Comparison of ENCODE assay signal across 8 mouse cellular contexts in genomic region chr13:93074147-93074641, GRCm38 (mm10).
DNase-seq lines count a peak whose midpoint lies in the region; ATAC-seq and TF ChIP-seq lines count a peak whose summit lies in the region.

No protein-coding gene starts in this region.

- intact Hi-C loops in heart, postnatal 10 days (cut with DNase I) = no loop called here

- no peaks in the 10 kb centered on the region; the same call in 1 of the 2 replicates for H3K9me3 ChIP-seq in heart, postnatal 0 days (replicated peaks; ENCODE audit: control insufficient read depth, low read length)
- H3K9me3 ChIP-seq in forebrain, postnatal 0 days (ENCODE audit: low read length) = no peaks in the 10 kb centered on the region

- ATAC-seq in heart, postnatal 0 days (ENCODE audit: insufficient read depth, low read depth) = no peak
- peak; percentile 67 for ATAC-seq in forebrain, postnatal 0 days
- ATAC-seq in granulocyte monocyte progenitor cell, adult 5-6 weeks (replicated peaks; ENCODE audit: poor library complexity, severe bottlenecking) = no peak

- DNase-seq in heart, postnatal 0 days (ENCODE audit: low spot score) = no peak
- DNase-seq in heart, postnatal 10 days = no peak
- peak; percentile 16 for DNase-seq in embryo, embryonic 10.5 days (ENCODE audit: low spot score)
- DNase-seq in forebrain, postnatal 0 days = peak; percentile 65
- peak; percentile 23 for DNase-seq in mesoderm, embryonic 11.5 days (ENCODE audit: low read depth, low spot score)
- no peak for DNase-seq in ovary, postnatal 36 days (ENCODE audit: low spot score)
- DNase-seq in c-Kit-positive CD71-positive TER-119-positive erythroid progenitor cells, embryonic 14.5 days (ENCODE audit: low spot score) = no peak

- peak overlapping the region; percentile 44; the same call in 1 of the 2 replicates for H3K4me2 ChIP-seq in heart, postnatal 0 days (ENCODE audit: low read depth, low read length)
- peak overlapping the region; percentile 6 for H3K4me2 ChIP-seq in forebrain, postnatal 0 days (ENCODE audit: low read depth)

- H3K36me3 ChIP-seq in heart, postnatal 0 days (replicated peaks; ENCODE audit: control insufficient read depth, insufficient read depth, low read length) = peaks cover 42% of the 10 kb centered on the region
- H3K36me3 ChIP-seq in forebrain, postnatal 0 days (ENCODE audit: insufficient read depth) = no peaks in the 10 kb centered on the region; the same call in 1 of the 2 replicates

- no peaks in the 10 kb centered on the region for H3K27me3 ChIP-seq in heart, postnatal 0 days (ENCODE audit: control insufficient read depth, insufficient read depth, low read length)
- H3K27me3 ChIP-seq in forebrain, postnatal 0 days (ENCODE audit: insufficient read depth, low read length) = no peaks in the 10 kb centered on the region

- H3K27ac ChIP-seq in heart, postnatal 0 days (ENCODE audit: low read depth) = no peak overlapping the region
- H3K27ac ChIP-seq in forebrain, postnatal 0 days (ENCODE audit: low read depth, low read length) = peak overlapping the region; percentile 62

- no peak overlapping the region for H3K9ac ChIP-seq in heart, postnatal 0 days (replicated peaks; ENCODE audit: low read depth, low read length)
- H3K9ac ChIP-seq in forebrain, postnatal 0 days = peak overlapping the region; percentile 19; the same call in 1 of the 2 replicates

- 37% methylated on average over 17 of the region's 17 CpGs for WGBS in heart, postnatal 0 days
- 33% methylated on average over 17 of the region's 17 CpGs for WGBS in forebrain, postnatal 0 days

- H3K4me1 ChIP-seq in heart, postnatal 0 days (ENCODE audit: control insufficient read depth, insufficient read depth) = peaks cover 2% of the 10 kb centered on the region
- peaks cover 16% of the 10 kb centered on the region for H3K4me1 ChIP-seq in forebrain, postnatal 0 days (ENCODE audit: insufficient read depth)

- TF ChIP-seq CTCF in heart, postnatal 0 days (IDR thresholded peaks at IDR 0.05; ENCODE audit: low read depth) = no peak
- no peak for TF ChIP-seq CTCF in forebrain, postnatal 0 days (IDR thresholded peaks at IDR 0.05; ENCODE audit: low read depth)

- TF ChIP-seq EP300 in heart, postnatal 0 days (IDR thresholded peaks at IDR 0.05; ENCODE audit: low read depth) = no peak

- H3K4me3 ChIP-seq in heart, postnatal 0 days (ENCODE audit: low read depth, low read length) = no peak overlapping the region
- H3K4me3 ChIP-seq in forebrain, postnatal 0 days (ENCODE audit: low read depth, low read length) = 0 out of 2 replicates have a peak overlapping the region, but pooled peaks have one; percentile 5

Comparison
In these comparisons a context has a peak if more than half of its experiments do, and no peak if none do; other contexts are left out.
1. DNase-seq: peak in embryo, embryonic 10.5 days (single experiment), forebrain, postnatal 0 days (single experiment) and mesoderm, embryonic 11.5 days (single experiment); none in heart, postnatal 0 days (single experiment), heart, postnatal 10 days (0 of 2), ovary, postnatal 36 days (single experiment) and c-Kit-positive CD71-positive TER-119-positive erythroid progenitor cells, embryonic 14.5 days (single experiment).